Mouse (Mus musculus) intestine, embryonic 14.5 days (tissue): ENCODE results near the gene Tfe3. TPM values are rescaled to one million over a fixed set of nuclear protein-coding genes. Genes with fewer than 3 reads are reported as not detected.

ENCODE experiments used
- ATAC-seq: fragments of 200-750 bp; cut with Nextera tagmentation; replicated peaks from 2 replicates; pipeline ENCODE4 v1.8.0; 2017; ENCODE audit warnings: low read depth, moderate number of reproducible peaks, moderate TSS enrichment, moderate library complexity; ENCODE audit not compliant: low FRiP score, low TSS enrichment
- DNase-seq: peaks from one replicate; pipeline ENCODE4 v3.0.0-alpha.2; 2018; ENCODE audit warnings: low spot score
- H3K27ac ChIP-seq: fragments of 300-500 bp; sonication (generic); 2 replicates; pipeline ENCODE4 v1.5.1; 2014; ENCODE audit warnings: low read depth, mild to moderate bottlenecking, control low read depth
- H3K27me3 ChIP-seq: fragments of 300-500 bp; sonication (generic); replicated peaks from 2 replicates; pipeline ENCODE4 v1.6.1; 2014; ENCODE audit warnings: low read length, control low read depth; ENCODE audit not compliant: control insufficient read depth, insufficient read depth
- H3K36me3 ChIP-seq: fragments of 300-500 bp; sonication (generic); 2 replicates; pipeline ENCODE4 v1.6.1; 2014; ENCODE audit warnings: low read length, control low read depth; ENCODE audit not compliant: control insufficient read depth, insufficient read depth
- H3K4me1 ChIP-seq: fragments of 300-500 bp; sonication (generic); replicated peaks from 2 replicates; pipeline ENCODE4 v1.6.1; 2014; ENCODE audit warnings: low read length, control low read depth, mixed read lengths; ENCODE audit not compliant: control insufficient read depth, insufficient read depth
- H3K4me2 ChIP-seq: fragments of 300-500 bp; sonication (generic); 2 replicates; pipeline ENCODE4 v1.6.1; 2014; ENCODE audit warnings: low read length
- H3K4me3 ChIP-seq: fragments of 300-500 bp; sonication (generic); 2 replicates; pipeline ENCODE4 v1.5.1; 2014; ENCODE audit warnings: low read depth, low read length, control low read depth, mixed read lengths
- H3K9ac ChIP-seq: fragments of 300-500 bp; sonication (generic); 2 replicates; pipeline ENCODE4 v1.6.1; 2014; ENCODE audit warnings: mild to moderate bottlenecking, low read length
- H3K9me3 ChIP-seq: fragments of 300-500 bp; sonication (generic); 2 replicates; pipeline ENCODE4 v1.6.1; 2016; ENCODE audit warnings: low read length, control low read depth; ENCODE audit not compliant: control insufficient read depth
- WGBS: fragments of 180-500 bp; shearing (Covaris S2); extraction: QIAGEN DNeasy Blood & Tissue Kit; methylation state at CpG from one replicate; pipeline ENCODE4 v1.1.7; 2014; 5-methylcytosine and 5-hydroxymethylcytosine counted together
- polyA plus RNA-seq: library from polyadenylated mRNA; unstranded; fragments of >200 nt; fragmentation: Nextera tagmentation; extraction: Ambion mirVana; gene quantifications from 2 replicates; pipeline ENCODE4 v1.2.1, GENCODE M21; 2014

The Tfe3 gene
- polyA plus RNA-seq, 1 experiment from 2014 or later: 18.5 TPM

DNA sequence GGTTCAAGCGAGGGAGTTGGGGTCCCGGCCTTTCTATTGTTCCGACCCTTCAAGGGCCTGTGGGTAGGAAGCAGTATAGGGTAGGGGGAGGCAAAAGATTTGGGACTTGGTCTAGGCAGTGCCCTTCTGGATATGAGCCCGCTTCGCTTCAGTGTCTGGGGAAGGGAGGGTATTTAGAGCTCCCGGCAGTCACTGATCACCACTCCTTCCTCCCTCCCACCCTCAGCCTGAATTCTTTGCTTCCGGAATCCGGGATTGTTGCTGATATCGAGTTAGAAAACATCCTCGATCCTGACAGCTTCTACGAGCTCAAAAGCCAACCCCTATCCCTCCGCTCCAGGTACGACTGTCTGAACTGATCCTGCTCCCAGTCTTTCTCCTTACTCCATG, 2.9 kb downstream of the Tfe3 start:
- Histone ChIP-seq H3K4me2 (peak overlapping the region; percentile 55), H3K4me3 (0 out of 2 replicates have a peak overlapping the region, but pooled peaks have one; percentile 62), H3K36me3 (peaks cover 24% of the 10 kb centered on the region), H3K4me1 (no peaks in the 10 kb centered on the region), H3K27ac (peak overlapping the region; percentile 33; the same call in 1 of the 2 replicates), H3K27me3 (no peaks in the 10 kb centered on the region), H3K9me3 (no peaks in the 10 kb centered on the region), H3K9ac (no peak overlapping the region)
- no peak for ATAC-seq
- WGBS: 32% methylated on average over 13 of the region's 13 CpGs
- no peak for DNase-seq

DNA sequence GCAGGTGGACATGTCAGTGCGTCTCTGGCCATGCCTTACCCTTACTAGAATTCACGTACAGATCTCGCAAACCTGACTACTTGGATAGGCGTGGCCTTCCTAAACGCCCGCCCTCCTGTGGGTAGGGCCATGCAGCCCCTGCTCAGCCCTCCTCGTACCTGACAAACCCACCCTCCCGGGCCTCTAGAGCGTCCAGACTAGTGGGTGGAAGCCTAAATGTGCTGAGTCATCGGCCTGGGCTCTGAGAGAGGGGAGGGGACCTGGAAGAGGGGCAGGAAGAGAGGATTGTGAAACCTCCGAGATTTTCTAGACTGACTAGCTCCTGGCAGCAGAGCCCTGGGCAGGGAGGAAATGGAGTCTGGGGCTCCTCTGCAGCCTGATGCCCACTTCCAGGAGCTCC, 3.4 kb downstream of the Tfe3 start:
- H3K9ac ChIP-seq: no peak overlapping the region
- H3K27me3 ChIP-seq: no peaks in the 10 kb centered on the region
- no peak for DNase-seq
- 17% methylated on average over 11 of the region's 11 CpGs for WGBS
- no peak overlapping the region for H3K4me3 ChIP-seq
- peak; percentile 76 for ATAC-seq
- H3K4me1 ChIP-seq: no peaks in the 10 kb centered on the region
- H3K36me3 ChIP-seq: peaks cover 29% of the 10 kb centered on the region
- peak overlapping the region; percentile 33; the same call in 1 of the 2 replicates for H3K27ac ChIP-seq
- H3K9me3 ChIP-seq: no peaks in the 10 kb centered on the region
- H3K4me2 ChIP-seq: peak overlapping the region; percentile 55

DNA sequence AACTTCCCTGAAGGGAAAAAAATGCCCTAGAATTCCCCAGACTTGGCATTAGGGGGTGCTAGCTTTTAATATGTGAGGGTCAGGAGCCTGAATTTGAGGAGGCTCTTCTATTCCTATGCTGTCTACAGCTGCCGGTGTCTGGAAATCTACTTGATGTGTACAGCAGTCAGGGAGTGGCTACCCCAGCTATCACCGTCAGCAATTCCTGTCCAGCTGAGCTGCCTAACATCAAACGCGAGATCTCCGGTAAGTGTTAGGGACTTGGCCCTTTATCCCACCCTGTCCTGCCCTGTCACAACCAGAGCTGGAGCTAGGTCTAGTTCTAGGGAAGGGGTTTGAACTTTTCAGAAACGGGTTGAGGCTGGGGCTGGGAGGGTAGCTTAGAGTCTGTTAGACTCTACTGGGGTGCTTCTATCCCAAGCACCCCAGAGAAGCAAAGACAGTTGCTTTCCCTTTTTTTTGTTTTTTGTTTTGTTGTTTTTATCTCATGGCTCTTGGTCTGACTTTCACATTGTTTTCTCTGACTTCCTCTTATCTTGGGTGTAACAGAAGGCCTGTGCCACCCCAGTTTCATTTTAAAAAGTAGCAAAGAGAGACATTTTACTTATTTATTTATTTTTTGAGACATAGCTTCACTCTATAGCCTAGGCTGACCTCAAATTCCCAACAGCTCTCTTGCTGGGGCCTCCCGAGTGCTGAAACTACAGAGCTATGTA, 7.1 kb downstream of the Tfe3 start:
- Histone ChIP-seq H3K4me2 (no peak overlapping the region), H3K9me3 (no peaks in the 10 kb centered on the region), H3K27ac (no peak overlapping the region), H3K4me1 (no peaks in the 10 kb centered on the region), H3K4me3 (no peak overlapping the region), H3K27me3 (no peaks in the 10 kb centered on the region), H3K36me3 (peaks cover 48% of the 10 kb centered on the region), H3K9ac (no peak overlapping the region)
- DNase-seq (no peak), ATAC-seq (no peak)
- WGBS: 86% methylated on average over 7 of the region's 7 CpGs

DNA sequence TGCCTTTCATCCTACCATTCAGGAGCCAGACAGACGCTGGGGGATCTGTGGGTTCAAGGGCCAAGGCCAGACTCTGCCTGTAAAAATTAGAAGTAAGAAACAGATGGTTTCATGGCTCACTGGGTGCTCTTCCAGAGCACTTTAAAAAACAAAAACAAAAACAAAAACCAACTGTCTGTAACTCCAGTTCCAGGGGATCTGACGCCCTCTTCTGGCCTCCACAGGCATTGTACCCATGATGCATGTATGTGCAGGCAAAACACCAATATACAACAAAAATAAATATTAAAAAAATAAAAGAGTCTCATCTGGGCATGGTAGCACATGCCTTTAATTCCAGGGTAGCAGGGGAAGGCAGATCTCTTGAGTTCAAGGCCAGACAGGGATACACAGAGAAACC, 10.4 kb downstream of the Tfe3 start:
- H3K4me1 ChIP-seq: no peaks in the 10 kb centered on the region
- ATAC-seq: no peak
- H3K4me2 ChIP-seq: no peak overlapping the region
- no peak overlapping the region for H3K9ac ChIP-seq
- no peaks in the 10 kb centered on the region for H3K9me3 ChIP-seq
- peaks cover 40% of the 10 kb centered on the region for H3K36me3 ChIP-seq
- no peaks in the 10 kb centered on the region for H3K27me3 ChIP-seq
- no peak for DNase-seq
- no peak overlapping the region for H3K4me3 ChIP-seq
- 65% methylated on average over 2 of the region's 2 CpGs for WGBS
- H3K27ac ChIP-seq: no peak overlapping the region

DNA sequence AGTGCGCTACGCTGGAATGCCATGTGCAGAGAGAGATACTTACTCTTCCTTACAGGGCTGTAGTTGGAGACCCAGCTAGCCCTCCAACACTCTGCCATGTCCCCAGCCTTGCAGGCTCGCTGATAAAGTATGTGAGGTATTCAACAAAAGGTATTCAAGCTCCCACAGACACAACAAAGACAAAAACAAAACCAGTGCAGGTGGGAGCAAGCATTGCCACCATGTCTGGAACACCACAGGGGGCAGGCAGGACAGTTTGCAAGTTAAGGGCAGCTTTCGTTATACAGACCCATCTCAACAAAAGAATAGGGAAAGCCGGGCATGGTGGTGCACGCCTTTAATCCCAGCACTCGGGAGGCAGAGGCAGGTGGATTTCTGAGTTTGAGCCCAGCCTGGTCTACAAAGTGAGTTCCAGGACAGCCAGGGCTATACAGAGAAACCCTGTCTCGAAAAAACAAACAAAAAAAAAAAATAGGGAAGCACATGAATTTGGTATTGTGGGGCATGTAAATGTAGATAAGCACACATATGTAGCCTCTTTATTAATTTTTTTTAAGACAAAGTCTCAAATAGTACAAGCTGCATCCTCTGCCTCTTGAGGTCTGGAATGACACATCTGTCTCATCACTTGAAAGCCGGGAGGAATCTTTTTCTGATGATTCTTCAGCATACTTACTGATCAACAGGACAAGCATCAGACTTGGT, 13.3 kb downstream of the Tfe3 start:
- Histone ChIP-seq H3K4me2 (no peak overlapping the region), H3K27me3 (no peaks in the 10 kb centered on the region), H3K4me3 (no peak overlapping the region), H3K27ac (no peak overlapping the region), H3K9me3 (no peaks in the 10 kb centered on the region), H3K36me3 (peaks cover 24% of the 10 kb centered on the region), H3K9ac (no peak overlapping the region), H3K4me1 (no peaks in the 10 kb centered on the region)
- 75% methylated on average over 9 of the region's 9 CpGs for WGBS
- no peak for ATAC-seq
- DNase-seq: no peak

DNA sequence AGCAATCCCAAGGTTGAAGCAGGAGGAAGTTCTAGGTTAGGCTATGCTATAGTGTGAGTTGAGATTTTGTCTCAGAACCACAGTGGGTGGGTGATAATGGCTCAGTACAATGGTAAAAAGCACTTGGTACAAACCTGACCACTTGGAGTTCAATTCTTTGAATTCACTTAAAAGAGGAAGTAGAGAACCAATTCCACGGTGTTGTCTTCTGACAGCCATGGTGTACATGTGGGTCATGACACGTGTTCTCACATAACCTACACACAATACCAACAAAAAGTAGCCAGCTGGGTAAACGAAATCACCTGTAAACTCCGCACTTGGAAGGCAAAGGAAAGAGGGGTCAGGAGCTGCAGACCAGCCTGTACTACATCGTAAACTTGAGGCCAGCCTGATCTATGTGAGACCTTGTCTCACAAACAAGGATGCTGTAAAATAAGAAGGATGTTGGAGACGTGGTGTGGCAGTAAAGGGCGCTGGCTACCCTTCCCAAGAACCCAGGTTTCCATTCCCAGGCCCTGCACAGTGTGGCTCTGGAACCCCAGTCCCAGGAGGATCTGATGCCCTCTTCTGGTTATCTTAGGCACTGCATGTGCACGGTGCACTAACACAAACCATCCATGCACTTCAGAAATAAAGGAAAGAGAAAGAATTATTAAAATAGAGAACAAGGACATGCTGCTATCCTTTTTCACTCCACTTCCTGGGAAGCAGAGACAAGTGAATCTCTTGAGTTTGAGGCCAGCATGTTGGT, 14.1 kb downstream of the Tfe3 start:
- peaks cover 17% of the 10 kb centered on the region for H3K36me3 ChIP-seq
- H3K9ac ChIP-seq: no peak overlapping the region
- no peak overlapping the region for H3K4me2 ChIP-seq
- 48% methylated on average over 8 of the region's 8 CpGs for WGBS
- H3K4me3 ChIP-seq: no peak overlapping the region
- peak; percentile 79; the same call in 1 of the 2 replicates for ATAC-seq
- peak; percentile 79 for DNase-seq
- no peaks in the 10 kb centered on the region for H3K27me3 ChIP-seq
- H3K27ac ChIP-seq: no peak overlapping the region
- H3K9me3 ChIP-seq: no peaks in the 10 kb centered on the region
- no peaks in the 10 kb centered on the region for H3K4me1 ChIP-seq

DNA sequence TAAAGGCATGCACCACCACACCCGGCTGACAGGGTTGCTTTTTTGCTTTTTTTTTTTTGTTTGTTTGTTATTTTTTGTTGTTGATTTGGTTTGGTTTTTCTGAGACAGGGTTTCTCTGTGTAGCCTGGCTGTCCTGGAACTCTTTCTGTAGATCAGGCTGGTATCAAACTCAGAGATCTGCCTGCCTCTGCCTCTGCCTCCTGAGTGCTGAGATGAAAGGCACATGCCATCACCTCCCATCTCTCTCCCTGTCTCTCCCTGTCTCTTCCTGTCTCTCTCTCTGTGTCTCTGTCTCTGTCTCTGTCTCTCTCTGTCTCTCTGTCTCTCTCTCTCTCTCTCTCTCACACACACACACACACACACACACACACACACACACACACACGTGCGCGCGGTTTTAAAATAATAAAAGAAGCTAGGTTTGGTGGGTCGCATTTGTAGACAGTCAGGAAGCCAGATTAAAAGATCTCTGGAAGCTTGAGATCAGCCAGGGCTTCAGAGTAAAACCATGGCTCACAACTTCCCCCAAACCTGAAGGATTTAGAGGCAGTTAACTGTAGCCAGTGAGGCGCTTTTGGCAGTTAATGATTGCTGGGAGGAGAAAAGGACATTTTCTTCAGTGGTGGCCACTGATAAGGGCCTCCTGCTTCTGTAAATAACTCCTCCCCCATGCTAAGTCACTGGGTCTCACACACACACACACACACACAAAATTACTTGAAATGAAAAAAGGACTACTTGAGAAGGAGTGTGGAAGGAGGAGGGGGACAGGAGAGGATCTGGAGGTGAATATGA, 16.3 kb downstream of the Tfe3 start:
- Histone ChIP-seq H3K36me3 (peaks cover 12% of the 10 kb centered on the region; the same call in 1 of the 2 replicates), H3K27ac (no peak overlapping the region), H3K9ac (no peak overlapping the region), H3K4me3 (no peak overlapping the region), H3K27me3 (no peaks in the 10 kb centered on the region), H3K4me1 (no peaks in the 10 kb centered on the region), H3K4me2 (no peak overlapping the region), H3K9me3 (no peaks in the 10 kb centered on the region)
- 68% methylated on average over 7 of the region's 7 CpGs for WGBS
- ATAC-seq: no peak
- DNase-seq: no peak

DNA sequence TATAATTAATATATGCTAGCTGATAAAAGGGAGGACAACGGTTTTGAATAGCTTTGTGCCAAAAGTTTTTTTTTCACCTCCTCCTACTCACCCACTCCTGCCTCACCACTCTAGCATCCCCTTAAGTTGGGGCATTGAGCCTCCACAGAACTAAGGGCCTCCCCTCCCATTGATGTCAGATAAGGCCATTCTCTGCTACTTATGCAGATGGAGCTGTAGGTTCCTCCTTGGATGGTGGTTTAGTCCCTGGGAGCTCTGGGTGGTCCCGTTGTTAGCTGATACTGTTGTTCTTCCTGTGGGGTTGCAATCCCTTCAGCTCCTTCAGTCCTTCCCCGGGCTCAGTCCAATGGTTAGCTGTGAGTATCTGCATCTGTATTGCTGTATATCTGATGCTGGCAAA, 16.9 kb downstream of the Tfe3 start:
- WGBS: 16% methylated on average over 3 of the region's 3 CpGs
- Histone ChIP-seq H3K9me3 (no peaks in the 10 kb centered on the region), H3K9ac (no peak overlapping the region)

More for the DNA sequence above, 16.9 kb downstream of the Tfe3 start:
- Histone ChIP-seq H3K27me3 (no peaks in the 10 kb centered on the region), H3K4me1 (no peaks in the 10 kb centered on the region), H3K4me2 (no peak overlapping the region), H3K36me3 (0 out of 2 replicates have a peak, but pooled peaks cover 5% of the 10 kb centered on the region), H3K27ac (no peak overlapping the region), H3K4me3 (no peak overlapping the region)
- no peak for ATAC-seq
- DNase-seq: no peak
